Mouse (Mus musculus) fibroblast of lung, adult 2 months (primary cell): ENCODE measurements around the gene Hlcs.

Experiments used
- DNase-seq: peaks from one replicate; pipeline ENCODE4 v3.0.0-alpha.2; 2011; ENCODE audit warnings: low read depth

Gene Hlcs

GRCm38 (mm10) chr16:94205528-94206484, 107.6 kb downstream of the Hlcs start:
- no peak for DNase-seq

GRCm38 (mm10) chr16:94201387-94201786, 112.0 kb downstream of the Hlcs start:
- DNase-seq: no peak

DNA sequence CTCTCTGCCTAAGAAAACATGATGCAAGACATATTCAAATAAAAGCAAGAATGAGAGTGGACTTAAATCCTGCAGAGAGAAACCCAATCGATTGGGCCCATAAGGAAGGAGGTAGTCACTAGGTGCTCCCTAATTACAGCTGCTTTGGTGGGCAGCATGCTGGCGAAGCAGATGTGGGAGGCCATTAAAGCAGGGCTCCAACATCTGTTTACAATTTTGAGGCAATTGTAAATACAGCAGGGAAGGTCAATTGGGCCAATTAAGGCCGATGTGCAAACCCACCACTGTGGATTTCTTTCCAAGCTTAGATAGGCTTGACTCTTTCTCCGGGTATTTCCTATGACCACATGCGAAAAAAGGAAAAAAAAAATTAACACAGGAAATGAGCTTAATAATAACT, 117.5 kb downstream of the Hlcs start:
- DNase-seq: no peak

DNA sequence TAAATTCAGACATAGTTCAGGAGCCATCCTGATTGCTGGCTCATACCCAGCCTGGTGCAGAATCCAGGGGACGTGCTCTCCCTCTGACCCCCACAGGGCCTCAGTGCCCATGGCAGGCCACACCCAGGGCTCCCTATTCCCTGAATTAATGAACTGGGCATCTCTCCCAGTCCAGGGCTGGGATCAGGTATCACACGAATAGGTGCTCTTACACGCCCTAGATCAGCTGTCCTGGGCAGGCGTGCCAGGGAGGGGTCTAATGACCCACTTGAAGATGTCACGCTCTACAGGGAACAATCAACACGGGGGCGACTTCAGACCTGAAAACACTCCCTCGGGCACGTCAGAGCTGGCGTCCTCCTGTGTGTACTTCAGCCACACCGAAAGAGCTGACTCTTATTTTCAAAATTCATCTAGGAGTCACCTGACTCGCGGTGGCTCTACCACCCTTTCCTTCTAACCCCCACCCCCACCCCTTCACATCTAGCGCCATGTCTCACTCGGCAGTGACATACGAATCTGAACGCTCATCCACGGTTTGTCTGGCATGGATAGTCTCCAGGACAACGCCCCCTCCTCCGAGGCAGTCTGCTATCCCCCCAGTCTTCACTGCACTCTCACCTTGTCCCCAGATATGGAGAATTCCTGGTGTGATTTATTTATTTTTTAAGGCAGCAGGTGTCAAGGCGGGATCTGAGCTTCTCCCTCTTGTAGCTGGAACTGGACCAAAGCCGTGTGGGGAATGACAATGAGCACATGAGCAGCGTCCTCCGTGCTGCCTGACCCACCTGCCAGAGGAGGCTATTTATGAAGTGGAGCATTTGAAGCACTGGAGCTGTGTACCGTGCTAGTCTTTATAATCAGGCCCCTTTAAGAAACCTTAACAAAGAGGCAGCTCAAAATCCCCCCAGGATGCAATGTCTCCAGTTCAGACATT, 121.7 kb downstream of the Hlcs start:
- DNase-seq: no peak

- DNase-seq: no peak
Measured at GRCm38 (mm10) chr16:94190256-94190655, 123.1 kb downstream of the Hlcs start.

- no peak for DNase-seq
Measured at GRCm38 (mm10) chr16:94186526-94186925, 126.8 kb downstream of the Hlcs start.

GRCm38 (mm10) chr16:94185430-94185829, 127.9 kb downstream of the Hlcs start:
- DNase-seq: no peak

DNA sequence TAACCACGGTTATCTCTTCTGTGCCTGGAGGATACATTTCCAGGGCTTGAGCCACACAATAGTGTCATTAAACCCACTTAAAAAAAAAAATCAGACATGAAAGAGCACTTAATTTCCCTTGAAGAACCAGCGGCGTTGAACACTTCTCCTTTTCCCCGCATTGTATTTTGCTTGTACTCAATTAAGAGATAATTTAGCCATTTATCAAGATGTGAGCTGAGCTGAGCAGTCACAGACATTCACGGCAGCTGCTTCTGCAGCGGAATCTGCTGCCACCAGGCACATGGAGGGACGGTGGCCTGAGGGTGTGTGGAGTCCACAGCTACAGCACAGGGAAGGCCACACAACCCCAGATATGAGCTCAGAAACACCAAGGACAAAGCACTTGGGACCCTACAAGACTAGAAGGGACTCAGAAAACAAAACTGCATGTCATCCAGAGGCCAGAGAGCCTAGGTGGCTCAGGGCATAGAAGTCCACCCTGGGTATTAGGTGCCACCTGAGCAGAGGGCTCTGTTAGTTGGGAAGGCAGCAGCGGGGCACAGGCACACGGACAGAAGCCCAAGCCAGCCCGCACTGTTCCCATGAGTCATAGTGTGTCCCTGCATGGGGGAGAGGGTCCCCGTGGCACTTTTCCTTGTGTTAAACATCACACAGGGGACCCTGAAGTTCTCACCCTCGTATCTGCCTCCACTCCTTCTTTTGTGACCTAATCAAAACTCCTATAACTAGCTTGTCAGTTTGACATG, 133.1 kb downstream of the Hlcs start:
- no peak for DNase-seq

GRCm38 (mm10) chr16:94179341-94180121, 133.8 kb downstream of the Hlcs start:
- DNase-seq: no peak

GRCm38 (mm10) chr16:94178441-94179220, 134.7 kb downstream of the Hlcs start:
- no peak for DNase-seq

- no peak for DNase-seq
Measured at GRCm38 (mm10) chr16:94176997-94177857, 136.1 kb downstream of the Hlcs start.

DNA sequence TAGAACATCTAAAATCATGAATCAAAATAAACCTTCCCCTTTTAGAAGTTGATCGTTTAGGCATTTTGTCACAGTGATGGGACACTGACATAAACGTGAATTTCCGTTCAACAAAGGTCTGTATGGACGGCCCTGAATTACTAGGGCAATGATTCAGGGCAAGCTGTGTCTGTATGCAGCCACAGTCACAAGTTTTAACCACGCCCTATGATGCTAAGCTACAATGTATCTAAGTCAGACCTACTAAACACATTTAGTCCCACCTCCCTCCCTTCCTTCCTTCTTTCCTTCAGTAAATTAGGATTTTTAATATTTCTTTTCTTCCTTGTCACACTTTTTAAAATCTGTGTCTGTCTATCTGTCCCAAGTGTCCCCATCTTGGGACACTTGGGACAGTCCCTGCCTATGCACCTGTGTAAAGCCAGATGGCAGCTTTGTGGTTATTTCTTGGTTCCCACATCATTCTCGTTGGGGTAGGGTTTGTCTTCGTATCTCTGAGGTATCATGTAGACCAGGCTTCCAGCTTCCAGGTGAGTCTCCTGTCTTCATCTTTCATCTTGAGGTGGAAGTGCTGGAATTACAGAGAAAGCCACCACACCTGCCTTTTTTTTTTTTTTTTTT, 137.9 kb downstream of the Hlcs start:
- DNase-seq: no peak

DNA sequence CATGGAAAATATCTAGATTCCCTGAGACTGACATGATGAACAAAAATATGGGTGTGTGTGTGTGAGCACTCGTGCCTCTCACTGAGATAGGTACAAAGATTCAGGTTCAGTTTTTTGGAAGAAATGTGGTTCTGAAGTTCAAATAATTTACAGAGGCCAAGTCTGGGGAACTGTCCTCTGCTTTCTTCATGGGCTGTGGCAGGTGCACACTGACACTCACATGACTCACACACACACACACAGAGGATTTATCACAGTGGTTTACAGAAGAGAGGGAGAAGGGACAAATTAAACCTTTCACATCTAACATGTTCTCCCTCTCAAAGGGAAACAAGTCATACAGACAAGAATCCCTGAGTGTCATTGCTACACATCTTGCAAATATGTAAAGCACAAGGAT, 140.0 kb downstream of the Hlcs start:
- DNase-seq: no peak

GRCm38 (mm10) chr16:94170218-94170617, 143.2 kb downstream of the Hlcs start:
- DNase-seq: no peak

DNA sequence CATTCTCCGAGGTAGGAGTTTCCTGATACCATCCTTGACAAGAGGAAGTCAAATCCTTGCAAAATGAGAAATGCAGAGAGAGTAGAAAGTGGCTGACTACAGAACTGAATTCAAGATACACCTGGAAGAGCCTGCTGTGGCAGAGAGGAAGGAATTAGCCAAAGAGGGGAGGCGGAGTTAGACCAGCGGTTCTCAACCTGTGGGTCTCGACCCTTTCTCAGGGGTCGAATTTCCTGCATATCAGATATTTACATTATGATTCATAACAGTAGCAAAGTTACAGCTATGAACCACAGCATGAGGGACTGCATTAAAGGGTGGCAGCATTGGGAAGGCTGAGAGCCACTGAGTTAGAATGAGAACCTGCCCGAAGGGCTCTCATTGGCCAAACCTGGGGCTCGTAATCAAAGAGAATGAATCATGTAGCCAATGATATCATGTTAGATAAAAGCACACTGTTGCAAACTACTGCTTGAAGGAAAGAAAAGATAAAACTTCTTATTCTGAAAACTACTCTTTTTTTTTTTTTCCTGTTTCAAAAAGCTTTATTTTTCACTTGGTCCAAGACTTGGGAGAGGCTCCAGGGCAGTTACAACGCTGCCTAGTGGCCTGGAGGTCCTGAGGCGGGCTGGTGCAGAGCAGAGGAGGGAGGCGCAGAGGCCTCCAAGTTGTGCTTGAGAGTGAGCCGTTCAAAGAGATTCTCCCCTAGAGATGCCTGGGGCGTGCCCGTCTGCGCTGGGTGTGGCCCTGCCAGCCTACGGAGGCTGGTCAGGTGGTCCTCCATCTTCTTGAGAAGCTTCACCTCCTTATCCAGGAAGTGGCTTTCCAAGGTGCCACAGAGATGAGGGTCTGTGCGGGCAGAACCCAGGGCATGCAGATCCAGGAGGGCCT, 144.5 kb downstream of the Hlcs start:
- DNase-seq: no peak

GRCm38 (mm10) chr16:94164978-94165377, 148.4 kb downstream of the Hlcs start:
- DNase-seq: no peak

GRCm38 (mm10) chr16:94164236-94164635, 149.1 kb downstream of the Hlcs start:
- no peak for DNase-seq

DNA sequence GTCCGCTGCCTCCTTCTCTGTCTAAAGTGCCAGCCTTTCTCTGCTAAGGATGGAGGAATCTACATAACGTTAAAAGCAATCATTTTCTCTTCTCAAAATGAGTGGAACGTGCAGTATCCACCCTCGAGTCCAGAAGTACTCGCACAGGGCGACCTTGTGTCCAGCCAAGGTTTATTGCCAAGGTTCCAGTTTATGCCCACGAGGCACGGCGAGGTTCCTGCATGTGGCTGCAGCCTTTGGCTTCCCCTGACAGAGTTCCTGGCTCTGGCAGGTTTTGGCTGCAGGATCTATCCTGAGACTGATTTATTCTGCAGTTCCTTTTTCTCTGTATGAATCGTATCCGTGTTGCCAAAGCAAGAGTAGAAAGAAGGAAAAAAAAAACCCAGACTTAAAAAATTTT, 150.3 kb downstream of the Hlcs start:
- DNase-seq: no peak
